Mouse (Mus musculus) testis, postnatal 14 days (tissue): ENCODE measurements around the gene Retreg3.
"Not testable (repeated sequence)": the region's sequence is repeated elsewhere in the genome, so short reads cannot be mapped to it uniquely, and the experiment has no call there.

Source experiments
- DNase-seq: peaks from one replicate; pipeline ENCODE4 v3.0.0; 2021; ENCODE audit warnings: low spot score

Gene Retreg3

DNA sequence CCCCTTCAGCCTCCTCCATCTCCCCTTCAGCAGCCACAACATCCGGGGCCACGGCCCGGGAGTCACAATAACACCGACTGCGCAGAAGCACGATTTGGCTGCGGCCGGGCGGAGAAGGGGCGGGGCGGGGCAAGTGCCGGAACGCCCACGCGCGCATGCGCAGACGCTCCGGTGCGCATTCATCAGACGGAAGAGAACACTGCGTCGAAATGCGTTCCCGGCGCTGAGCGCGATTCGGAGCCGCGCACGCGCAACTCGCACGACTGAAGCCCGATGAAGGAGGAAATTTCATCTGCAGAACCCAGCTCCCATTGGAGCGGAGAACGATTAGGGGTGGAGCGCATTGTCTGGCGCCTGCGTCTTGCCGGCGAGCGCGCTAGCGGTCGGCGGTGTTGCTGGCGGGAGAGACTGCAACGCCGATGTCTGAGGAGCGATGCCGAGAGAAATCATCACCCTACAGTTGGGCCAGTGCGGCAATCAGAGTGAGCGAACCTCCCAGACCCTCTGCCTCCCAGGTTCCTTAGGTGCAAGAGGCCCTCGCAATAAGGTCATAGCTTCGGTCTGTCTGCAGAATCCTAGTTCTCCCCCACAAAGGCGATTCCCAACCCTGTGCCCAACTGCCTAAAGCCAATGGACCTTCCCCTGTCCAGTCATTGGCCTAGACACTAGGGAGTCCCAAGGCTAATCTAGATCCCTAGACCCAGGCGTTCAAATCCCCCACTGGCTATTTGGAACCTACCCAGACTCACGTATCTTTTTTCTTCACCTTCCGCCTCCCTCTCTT, at the start of gene Retreg3, which contains the start of gene Tubg1:
Gene Retreg3, minus strand, starts transcription at position 133 of the 784 bp plus-strand sequence.
Gene Tubg1, plus strand, starts transcription at position 178 of the 784 bp plus-strand sequence.
- peak; percentile 97 for DNase-seq

DNA sequence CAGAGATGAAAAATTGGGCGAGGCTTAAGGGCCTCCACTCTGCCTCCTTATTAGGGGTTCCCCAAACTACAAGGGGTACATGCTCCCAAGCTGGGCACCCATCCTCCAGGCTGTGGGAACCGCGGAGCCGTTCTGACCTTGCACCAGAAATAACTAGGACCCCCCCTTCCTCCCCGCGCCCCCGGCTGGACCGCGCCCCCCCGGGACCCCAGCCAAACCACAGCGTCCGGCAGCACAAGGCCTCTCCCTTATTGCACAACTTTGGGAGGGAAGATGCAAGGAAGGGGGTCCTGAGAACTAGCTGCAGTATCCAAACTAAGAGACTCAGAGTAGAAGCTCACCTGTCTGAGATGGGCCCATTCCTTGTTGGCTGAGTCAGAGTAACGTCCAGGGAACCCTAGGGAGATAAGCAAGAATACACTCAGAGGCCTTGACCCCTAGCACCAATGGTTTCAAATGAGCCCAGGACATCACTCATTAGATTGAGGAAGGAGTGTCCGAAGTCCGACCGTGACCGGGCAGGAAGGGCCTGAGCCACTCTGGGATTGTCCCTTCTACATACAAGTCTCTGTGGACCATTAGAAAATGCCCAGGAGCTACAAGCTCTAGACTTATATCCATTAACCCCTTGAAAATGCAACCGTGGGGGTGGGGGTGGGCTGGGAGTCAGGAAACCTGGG, 48.7 kb upstream of the Retreg3 start:
- no peak for DNase-seq

DNA sequence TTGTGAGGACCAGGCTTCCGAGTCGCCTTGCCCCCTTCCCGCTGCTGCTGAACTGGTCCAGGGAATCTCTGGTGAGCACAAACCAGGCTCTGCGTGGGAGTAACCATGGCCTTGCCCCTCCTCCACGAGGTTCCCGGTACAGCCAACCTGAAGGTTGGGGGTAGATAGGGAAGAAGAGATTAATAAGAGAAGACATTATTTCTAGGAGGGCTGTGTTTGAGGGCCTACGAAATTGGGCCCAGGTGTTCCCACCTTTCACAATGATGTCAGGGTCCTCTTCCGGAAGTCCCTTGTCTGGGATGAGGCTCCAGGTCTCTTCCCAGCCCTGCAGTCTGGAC, 48.2 kb upstream of the Retreg3 start:
- DNase-seq = no peak

DNA sequence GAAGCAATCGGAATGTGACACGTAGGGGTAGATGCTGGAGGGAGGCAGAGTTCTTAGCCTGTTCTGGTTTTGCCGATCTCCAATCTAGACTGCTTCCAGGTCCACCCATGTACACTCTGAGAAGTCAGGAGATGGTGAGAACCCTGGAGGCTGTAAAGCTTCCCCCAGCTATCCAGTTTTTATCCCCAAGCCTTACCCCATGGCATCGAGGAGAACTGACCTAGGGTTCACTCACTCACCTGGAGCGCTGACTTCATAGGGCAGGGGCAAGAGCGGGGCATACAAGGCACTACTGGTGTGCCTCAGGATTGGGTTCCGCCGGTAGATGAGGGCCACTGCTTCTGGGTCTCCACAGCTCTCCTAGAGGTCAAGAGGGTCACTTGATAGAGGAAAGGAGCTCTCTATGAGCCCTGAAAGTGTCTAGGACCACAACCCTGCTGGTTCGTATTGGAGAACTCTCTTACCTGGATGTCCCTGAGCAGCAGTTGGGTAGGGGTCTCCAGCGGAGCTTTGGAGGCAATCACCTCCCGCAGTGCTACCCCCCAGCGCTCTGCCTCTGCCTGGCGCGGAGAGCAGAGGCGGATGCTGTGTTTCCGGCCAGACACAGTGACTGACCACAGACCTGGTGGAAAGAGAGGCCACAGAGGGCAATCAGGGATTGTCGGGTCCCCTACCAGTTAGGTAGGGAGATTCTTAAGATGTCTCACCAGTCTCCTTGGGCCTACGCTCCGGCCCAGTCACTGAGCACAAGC, 47.7 kb upstream of the Retreg3 start:
- DNase-seq = no peak

DNA sequence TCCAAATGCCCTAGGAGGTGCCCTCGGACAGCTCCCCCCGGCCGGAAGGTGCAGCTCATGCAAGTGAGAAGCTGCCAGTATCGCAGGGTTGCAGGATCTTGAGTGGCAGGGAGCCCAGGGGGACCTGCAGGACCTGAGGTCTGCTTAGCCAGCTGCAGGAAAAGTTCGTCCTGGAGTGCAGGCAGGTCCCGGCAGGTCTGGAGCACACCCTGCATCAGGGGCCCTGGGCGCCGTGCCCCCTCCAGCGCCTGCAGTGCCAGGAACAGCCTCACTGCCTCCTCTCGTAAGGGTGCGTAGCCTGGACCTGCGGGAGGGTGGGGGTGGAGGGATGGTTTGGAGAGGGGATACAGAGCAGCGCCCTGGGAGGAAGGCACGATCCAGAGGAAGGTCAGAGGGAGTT, 46.7 kb upstream of the Retreg3 start:
- no peak for DNase-seq

DNA sequence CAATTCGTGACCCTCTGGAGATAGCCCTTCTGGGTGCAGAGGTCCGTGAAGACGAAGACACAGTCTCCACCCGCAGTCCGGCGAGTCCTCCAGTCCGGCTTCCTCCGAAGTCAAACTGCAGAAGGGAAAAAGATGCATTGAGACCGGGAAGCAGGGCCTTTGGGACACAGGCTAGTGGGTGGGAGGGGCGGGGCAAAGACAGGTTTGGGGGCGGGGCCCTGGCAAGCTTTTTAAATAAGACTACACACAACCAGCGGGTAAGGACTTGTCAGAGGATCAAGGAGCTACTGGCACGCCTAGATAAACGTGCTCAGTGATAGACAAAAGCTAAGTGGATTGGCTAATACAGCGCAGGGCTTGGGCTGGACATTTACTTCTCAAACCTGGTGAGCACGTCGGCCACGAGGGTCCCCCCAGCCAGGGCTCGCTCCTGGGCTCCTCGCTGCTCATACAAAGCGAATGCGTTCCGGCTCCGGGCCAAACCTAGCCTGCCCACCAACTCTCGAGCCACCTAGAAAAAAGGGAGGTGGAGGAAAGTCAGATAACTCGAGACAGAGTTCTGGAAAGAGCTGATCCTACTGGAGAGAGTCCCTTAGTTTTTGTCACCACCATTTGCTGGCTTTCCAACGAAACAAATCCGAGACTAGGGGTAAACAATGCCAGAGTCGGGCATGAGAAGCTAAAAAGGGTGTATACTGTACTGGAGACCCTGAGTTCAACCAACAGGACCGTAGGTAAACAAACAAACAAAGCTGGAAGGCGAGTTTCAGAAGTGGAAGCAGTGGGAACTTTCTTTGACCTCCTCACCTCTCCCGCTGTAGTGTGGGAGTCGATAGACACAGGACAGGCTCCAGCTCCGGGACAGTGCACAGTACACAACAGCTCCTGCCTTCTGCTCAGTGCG, 45.2 kb upstream of the Retreg3 start:
- no peak for DNase-seq

DNA sequence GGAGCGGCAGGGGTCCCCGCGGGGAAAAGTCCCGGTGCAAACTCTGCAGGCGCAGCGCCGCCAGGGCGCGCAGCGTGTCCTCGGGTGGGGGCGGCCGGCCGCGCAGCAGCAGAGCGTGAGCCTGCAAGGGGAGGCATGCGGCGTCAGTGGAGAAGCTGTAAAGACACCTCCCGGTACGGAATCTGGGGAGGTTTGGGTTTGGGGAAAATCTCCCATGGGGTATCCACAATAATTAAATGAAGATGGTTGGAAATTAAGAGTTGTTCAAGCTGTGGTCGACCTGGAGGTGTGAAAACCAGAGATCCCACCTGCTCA, 44.6 kb upstream of the Retreg3 start:
- DNase-seq = no peak

DNA sequence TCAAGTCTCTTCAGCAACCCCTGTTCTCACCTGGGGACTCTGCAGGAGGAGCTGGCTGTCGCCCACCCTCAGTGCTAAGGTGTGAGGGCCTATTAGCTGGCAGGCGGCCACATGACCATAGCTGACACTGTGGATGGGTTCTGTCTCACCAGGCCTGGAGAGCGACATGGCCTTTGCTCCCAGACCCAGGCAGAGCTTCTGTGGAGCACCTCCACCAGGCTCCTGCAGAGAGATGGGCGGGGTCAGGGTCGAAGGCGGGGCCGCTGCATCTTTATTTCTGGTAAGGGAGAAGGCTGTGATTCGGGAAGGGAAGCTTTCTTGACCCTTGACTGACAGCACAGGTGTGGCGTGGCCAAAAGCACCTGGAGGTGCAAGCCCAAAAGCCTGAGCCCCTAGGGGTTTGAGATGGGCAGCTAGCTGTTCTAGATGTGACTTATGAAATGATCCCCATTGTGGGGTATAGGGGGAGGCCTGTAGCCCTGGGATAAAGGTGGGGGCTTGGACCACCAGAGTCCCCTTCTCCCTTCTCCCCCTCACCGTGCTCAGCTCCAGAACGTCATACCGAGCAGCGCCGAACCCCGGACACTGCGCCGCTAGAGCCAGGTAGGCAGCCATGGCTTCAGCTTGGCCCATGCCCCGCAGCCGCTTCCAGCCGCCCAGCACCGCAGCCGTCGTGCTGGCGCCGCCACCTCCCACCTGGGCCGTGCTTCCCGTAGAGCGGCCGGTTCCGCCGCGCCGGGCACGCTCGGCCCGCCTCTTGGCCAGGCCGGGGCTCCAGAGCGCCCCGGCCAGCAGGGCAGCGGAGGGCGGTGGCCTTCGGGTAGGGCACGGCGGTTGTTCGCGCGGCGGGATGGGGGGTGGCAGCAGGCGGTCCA, 44.0 kb upstream of the Retreg3 start:
- DNase-seq = no peak

DNA sequence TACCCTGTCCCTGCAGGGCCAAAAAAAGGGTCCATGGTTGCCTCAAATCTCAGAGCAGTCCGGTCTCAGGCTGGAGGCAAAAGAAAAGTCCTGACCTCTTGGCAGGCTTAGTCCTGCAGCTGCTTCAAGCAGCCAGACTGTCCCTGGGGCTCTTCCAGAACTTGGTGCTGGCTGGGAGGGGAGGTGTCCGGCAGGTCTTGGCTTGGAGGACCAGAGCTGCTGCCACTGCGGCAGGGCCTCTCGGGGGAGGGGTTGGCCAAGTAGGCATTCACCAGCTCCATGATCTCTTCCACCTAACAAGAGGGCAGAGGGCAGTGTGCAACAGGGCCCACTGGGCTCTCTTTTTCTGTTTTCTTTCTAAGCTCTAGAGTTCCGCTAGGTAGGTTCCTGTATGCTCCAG, 43.1 kb upstream of the Retreg3 start:
- peak; percentile 73 for DNase-seq

DNA sequence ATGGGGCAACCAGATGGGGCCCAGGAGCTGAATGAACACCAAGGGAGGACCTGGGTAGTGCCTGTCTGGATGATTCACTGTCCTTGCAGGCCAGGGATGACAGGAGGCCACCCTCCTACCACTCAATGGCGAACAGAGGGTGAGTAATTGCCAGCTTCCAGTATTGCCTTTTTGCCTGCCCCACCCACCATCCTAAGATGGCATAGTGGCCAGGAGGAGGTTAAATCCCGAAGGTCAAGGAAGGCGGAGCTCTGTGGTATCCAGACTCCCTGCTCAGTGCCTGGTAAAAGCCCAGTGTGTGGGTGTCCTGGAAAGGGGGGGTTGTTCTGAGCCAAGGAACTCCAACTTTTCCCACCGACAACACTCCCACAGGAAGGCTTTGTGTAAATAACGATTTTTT, 42.6 kb upstream of the Retreg3 start:
- no peak for DNase-seq

DNA sequence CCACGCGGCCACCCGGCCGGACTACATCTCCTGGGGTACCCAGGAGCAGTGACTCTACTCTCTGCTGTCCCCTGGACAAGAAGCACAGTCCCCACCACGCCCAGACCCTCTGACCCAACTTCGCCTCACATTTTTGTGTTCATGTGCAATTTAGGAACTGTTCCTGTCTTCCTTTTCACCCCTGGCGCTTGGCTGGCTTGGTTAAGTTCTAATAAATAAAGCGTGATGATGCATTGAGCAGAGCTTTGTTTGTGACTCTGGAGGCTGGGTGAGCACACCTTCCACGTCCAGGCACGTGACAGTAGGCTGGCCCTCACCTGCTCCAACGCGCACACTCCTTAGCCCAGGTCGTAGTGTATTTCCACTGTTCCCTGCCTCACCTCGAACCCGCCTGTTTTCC, 41.9 kb upstream of the Retreg3 start:
- DNase-seq = no peak

DNA sequence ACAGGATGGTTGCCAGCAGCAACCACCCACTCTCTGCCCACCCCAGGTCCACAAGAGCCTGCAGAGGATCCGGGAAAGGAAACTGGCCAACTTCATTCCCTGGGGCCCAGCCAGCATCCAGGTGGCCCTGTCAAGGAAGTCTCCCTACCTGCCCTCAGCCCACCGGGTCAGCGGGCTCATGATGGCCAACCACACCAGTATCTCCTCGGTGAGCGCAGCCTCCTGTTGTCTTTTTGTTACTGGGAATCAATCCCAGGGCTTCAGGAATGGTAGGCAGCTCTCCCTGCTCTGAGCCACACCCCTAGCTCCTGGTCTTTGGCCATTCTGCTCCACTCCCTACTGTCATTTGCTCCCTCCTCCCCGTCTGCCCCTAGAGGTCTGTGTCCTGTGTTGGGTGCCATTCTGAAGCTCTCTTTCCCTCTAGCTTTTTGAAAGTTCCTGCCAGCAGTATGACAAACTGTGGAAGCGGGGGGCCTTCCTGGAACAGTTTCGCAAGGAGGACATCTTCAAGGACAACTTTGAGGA, 41.4 kb upstream of the Retreg3 start:
- not testable (repeated sequence) for DNase-seq

DNA sequence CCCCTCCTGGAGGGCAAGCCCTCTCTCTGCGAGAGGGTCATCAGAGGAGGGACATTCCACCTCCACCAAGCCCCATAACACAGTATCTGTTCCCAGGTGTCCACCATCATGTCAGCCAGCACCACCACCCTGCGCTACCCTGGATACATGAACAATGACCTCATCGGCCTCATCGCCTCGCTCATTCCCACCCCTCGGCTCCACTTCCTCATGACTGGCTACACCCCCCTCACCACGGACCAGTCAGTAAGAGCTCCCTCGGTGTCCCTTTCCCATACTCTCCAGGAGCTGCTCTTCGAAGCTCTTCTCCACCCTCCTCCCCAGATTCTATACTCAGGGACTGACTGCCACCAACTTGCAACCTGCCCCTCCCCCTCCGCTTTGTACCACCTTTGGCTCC, 40.5 kb upstream of the Retreg3 start:
- DNase-seq = not testable (repeated sequence)

DNA sequence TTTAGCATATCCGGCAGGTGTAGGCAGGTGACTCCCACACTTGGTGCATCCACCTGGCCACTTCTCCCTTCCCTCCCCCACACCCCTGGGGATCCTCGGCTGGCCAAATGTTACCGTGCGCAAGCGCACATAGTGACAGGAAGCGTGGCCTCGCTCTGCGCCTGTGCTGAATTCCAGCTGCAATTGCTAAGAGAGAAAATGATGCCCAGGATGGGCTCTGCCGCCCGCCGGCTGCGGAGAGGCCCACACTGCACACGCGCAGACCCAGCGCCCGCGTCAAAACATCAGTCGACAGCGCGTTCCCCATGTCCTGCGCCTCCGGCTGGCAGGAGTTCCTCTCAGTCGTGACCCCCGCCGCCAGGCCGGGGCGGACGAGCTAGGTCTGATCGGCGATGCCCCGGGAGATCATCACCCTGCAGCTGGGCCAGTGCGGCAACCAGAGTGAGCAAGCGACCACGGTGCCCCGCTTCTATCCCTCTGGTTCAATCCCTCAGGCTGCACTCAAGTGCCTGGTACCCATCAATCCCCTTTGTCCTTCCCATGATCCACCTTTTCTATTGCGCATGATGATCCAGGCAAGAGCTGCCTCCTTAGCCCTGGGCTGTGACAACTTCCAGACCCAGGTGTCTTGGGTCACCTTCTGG, 36.2 kb upstream of the Retreg3 start, which contains the start of gene Tubg2:
Gene Tubg2, plus strand, starts transcription at position 180 of the 644 bp plus-strand sequence.
- DNase-seq = no peak

DNA sequence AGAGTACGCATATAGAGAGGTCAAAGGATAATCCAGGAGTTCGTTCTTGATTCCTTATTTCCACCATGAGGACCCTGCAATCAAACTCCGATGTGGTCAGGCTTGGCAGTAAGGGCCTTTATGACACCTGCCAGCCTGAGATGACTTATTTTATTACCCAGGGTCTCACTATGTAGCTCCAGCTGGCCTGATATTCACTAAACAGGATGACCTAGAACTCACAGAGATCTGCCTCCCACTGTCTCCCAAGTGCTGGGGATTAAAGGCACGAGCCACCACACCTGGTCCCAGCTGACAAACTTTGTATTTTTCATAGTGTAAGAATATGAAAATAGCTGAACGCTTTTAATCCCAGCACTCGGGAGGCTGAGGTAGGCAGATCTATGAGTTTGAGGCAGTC, 35.5 kb upstream of the Retreg3 start:
- DNase-seq = no peak

DNA sequence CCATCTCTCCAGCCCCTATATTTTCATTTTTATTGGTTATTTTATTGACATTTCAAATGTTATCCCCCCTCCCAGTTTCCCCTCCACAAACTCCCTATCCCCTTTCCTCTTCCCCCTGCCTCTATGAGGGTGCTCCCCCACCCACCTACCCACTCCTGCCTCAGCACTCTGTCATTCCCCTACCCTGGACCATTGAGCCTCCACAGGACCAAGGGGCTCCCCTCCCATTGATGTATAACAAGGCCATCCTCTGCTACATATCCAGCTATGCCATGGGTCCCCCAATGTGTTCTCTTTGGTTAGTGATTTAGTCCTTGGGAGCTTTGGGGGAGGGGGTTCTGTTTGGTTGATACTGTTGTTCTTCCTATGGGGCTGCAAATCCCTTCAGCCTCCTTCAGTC, 35.0 kb upstream of the Retreg3 start:
- no peak for DNase-seq

DNA sequence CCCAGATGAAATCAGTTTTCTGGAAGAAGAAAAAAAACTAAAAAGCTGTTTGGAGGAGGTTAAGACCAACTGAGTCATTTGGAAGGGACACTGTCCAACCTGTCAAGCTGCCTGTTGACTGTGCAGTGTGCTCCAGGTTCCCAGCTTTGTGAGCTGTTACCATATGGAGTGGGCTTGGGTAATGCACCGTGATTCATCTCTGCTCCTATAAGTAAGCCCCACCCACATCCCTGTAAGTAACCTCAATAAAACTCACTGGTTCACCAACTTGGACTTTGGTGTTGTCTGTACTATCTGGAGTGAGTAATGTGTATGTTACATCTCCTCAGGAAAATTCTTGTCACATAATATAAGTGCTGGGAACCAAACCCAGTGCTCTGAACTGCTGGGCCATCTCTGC, 33.1 kb upstream of the Retreg3 start:
- DNase-seq = no peak

DNA sequence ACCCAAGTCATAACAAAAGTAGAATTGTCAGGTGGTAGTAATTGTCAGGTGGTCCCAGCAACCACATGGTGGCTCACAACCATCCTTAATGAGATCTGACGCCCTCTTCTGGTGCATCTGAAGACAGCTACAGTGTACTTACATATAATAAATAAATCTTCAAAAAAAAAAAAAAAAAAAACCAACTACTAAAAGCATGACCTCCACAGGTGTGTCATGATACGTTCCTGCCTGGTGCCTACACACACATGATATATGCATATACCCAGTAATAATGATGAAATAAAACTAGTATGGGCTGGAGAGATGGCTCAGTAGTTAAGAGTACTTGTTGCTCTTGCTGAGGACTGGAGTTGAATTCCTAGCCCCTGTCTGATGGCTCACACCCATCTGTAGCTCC, 31.4 kb upstream of the Retreg3 start:
- DNase-seq = no peak

DNA sequence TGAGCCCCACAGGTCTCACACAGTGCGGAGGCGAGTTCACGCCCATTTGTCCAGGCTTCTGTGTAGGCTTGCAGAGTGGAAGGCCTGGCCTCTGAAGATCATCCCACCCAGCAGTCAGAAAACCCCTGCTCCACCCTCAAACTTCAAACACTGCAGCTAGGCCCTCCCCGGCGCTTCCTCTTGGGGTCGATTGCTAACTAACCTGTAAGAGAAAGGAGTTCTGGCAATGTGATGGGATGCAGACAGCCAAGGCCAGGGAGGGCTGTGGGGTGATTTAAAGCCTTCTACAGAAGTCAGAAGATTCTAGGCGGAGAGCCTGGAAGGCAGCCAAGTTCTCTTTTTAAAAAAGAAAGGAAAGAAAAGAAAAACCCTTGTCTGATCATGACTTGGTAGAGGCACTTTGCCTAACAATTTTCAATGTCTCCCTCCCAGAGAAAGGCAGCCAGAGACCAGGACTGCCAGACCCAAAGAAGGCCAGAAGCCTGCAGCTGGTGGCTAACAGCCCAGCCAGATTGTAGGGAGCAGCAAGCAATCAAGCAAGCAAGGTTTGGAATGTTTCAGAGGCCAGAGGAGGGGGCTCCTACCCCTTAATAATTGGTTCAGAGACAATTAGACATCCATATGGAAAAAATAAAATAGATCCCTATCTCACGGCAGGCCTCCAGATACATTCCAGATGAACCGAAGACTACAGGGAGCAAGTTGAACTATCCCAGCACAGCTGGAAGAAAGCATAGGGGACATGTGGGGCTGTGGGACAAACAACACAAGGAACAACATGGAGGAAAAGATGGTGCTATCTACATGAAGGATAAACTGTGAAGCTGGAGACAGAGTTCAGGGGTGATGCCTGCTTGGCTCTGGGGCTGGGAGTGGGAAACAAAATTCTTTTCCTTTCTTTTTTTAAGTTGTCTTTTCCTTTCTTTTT, 29.7 kb upstream of the Retreg3 start:
- DNase-seq = no peak
